ENCODE assay signal across 21 mouse cellular contexts in genomic region chr15:87717056-87717455, GRCm38 (mm10).
A peak's percentile ranks its signal among the peaks of the same experiment; 100 is the strongest.
DNase-seq lines count a peak whose midpoint lies in the region; TF ChIP-seq lines count a peak whose summit lies in the region.
"Had no signal": no experiment of that assay in that cellular context is flagged by ENCODE, and none has a peak within 500 bp of the region (broad histone marks: within the 10 kb centered on the region; RNA-seq: fewer than 3 reads in every experiment).

No protein-coding gene starts in this region.

- DNase-seq in gastrocnemius, postnatal 10 days, result peak; percentile 13
- DNase-seq in gastrocnemius, postnatal 25 days, result no peak
- DNase-seq in left cerebral cortex, postnatal 25 days (ENCODE audit: low spot score in 2 of 2), result peak; percentile 20 to 40
- no peak for DNase-seq in left cerebral cortex, adult 9 months (ENCODE audit: low spot score in 2 of 2)
- peak; percentile 16 for DNase-seq in Muller cell, postnatal 12 days (ENCODE audit: inconsistent ontology term)
- DNase-seq in embryo, embryonic 10.5 days (ENCODE audit: low spot score), result no peak
- DNase-seq: B cell, adult 2 months; cerebellum, adult 11-12 months; cerebellum, postnatal 10 days; kidney, adult 11 months; kidney, postnatal 36 days; layer of hippocampus, postnatal 36 days; lung, embryonic 14.5 days; thymus, adult 2 months had no signal

- intact Hi-C loops in left cerebral cortex, postnatal 25 days (cut with DNase I), result no loop called here

- no peak for TF ChIP-seq POLR2A in myocyte (IDR thresholded peaks at IDR 0.05; ENCODE audit: insufficient read length, low read depth)

- H3ac ChIP-seq in myocyte (ENCODE audit: control insufficient read depth, insufficient read length), result no peak overlapping the region

- H3K79me2 ChIP-seq in myocyte (ENCODE audit: control insufficient read depth, insufficient read depth), result no peaks in the 10 kb centered on the region

- H3K4me3 ChIP-seq in myocyte, result no peak overlapping the region
- H3K4me3 ChIP-seq: embryonic facial prominence, embryonic 12.5 days; forebrain, embryonic 13.5 days; kidney, embryonic 15.5 days; limb, embryonic 15.5 days; midbrain, embryonic 12.5 days; neural tube, embryonic 12.5 days had no signal

- H3K36me3 ChIP-seq in myocyte (ENCODE audit: control insufficient read depth, insufficient read depth), result no peaks in the 10 kb centered on the region
- H3K36me3 ChIP-seq: embryonic facial prominence, embryonic 12.5 days; kidney, embryonic 15.5 days; limb, embryonic 15.5 days; midbrain, embryonic 12.5 days had no signal

- H3K27me3 ChIP-seq in myocyte (ENCODE audit: control insufficient read depth, insufficient read depth, insufficient read length), result no peaks in the 10 kb centered on the region
- H3K27me3 ChIP-seq: embryonic facial prominence, embryonic 12.5 days; forebrain, embryonic 13.5 days; kidney, embryonic 15.5 days; limb, embryonic 15.5 days; midbrain, embryonic 12.5 days; neural tube, embryonic 12.5 days had no signal

- H3K4me2 ChIP-seq in myocyte (ENCODE audit: low read depth), result peak overlapping the region; percentile 31
- H3K4me2 ChIP-seq: embryonic facial prominence, embryonic 12.5 days; forebrain, embryonic 13.5 days; kidney, embryonic 15.5 days; limb, embryonic 15.5 days; lung, embryonic 14.5 days; midbrain, embryonic 12.5 days; neural tube, embryonic 12.5 days had no signal

TF ChIP-seq in myocyte, 11 proteins besides CTCF, POLR2A, EP300 and RAD21:
- TF ChIP-seq MYOG (IDR thresholded peaks at IDR 0.05; ENCODE audit: control insufficient read depth in 1 of 3, insufficient read depth in 1 of 3, insufficient read length in 2 of 3, low read depth in 2 of 3) (peak in 2 of 3 experiments; percentile 77 to 85), POLR2AphosphoS2 (IDR thresholded peaks at IDR 0.05; ENCODE audit: insufficient read length, low read depth) (no peak), MAX (IDR thresholded peaks at IDR 0.05; ENCODE audit: low read depth) (no peak), USF1 (IDR thresholded peaks at IDR 0.05; ENCODE audit: low read depth) (no peak), CEBPB (IDR thresholded peaks at IDR 0.05; ENCODE audit: insufficient read depth, poor library complexity, severe bottlenecking) (no peak), E2F4 (IDR thresholded peaks at IDR 0.05; ENCODE audit: insufficient read depth) (no peak), SRF (IDR thresholded peaks at IDR 0.05; ENCODE audit: control insufficient read depth, insufficient read length, low read depth) (no peak), REST (IDR thresholded peaks at IDR 0.05; ENCODE audit: insufficient read depth, insufficient read length) (no peak), MYOD1 (IDR thresholded peaks at IDR 0.05; ENCODE audit: control insufficient read depth in 1 of 3, insufficient read length in 2 of 3, low read depth in 2 of 3) (peak; percentile 37 to 91 (median 87)), TCF12 (IDR thresholded peaks at IDR 0.05; ENCODE audit: insufficient read depth, poor library complexity, severe bottlenecking) (peak; percentile 9), TCF3 (IDR thresholded peaks at IDR 0.05; ENCODE audit: insufficient read length, low read depth) (peak; percentile 55)

Comparison
In these comparisons a context has a peak if more than half of its experiments do, and no peak if none do; other contexts are left out.
1. DNase-seq: peak in gastrocnemius, postnatal 10 days (single experiment), left cerebral cortex, postnatal 25 days (2 of 2) and Muller cell, postnatal 12 days (single experiment); none in gastrocnemius, postnatal 25 days (single experiment), left cerebral cortex, adult 9 months (0 of 2) and embryo, embryonic 10.5 days (single experiment).